Comparison of ENCODE assay signal across 20 mouse cellular contexts in the genomic region with DNA sequence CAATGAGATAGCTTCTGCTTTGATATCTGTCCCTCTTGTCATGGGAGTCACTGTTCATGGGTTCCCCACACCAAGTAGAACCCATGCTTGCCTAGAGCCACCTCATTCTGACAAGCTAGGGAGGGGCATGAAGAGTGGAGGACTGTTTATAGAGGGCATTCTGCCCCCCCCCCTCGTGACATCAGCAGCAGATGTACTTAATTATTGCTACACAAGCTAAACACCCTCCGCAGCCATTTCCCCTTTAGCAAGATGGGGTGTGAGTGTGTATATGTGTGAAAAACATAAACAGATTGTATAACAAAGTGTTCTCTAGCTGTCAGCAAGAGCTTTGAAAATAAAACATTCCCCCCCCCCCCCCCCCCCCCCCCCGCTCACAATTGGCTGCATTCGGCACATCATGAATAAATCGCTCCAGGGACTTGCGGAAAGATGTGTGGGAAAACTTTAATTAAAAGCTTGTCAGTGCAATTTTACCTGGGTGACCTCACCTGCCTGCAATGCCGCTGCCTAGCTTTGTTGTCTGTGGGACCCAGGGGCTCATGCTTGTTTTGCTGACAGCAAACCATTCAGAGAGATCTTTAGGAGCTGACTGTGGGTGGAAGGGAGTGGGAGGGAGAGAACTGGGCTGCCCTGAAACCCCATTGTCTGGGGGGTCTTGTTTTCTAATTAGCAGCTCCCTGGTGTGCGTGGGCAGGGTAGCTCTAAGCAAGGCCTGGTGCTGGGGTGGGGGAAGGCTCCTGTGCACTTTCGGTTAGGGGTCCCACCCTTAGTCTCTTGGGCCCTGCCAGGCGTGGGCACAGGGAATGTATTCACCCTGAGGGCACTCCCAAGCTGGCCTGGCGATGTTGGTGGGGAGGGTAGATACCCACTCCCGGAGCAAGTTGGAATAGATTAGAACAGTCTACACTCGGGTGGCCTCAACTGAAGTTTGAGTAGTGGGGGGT.
A peak's percentile ranks its signal among the peaks of the same experiment; 100 is the strongest.
DNase-seq lines count a peak whose midpoint lies in the region; ATAC-seq and TF ChIP-seq lines count a peak whose summit lies in the region.
"Had no signal": no experiment of that assay in that cellular context is flagged by ENCODE, and none has a peak within 500 bp of the region (broad histone marks: within the 10 kb centered on the region; RNA-seq: fewer than 3 reads in every experiment).

No protein-coding gene starts in this region.

- no peak overlapping the region for H3K4me2 ChIP-seq in hindbrain, postnatal 0 days (ENCODE audit: low read depth, low read length)
- no peak overlapping the region for H3K4me2 ChIP-seq in hindbrain, embryonic 11.5 days (replicated peaks; ENCODE audit: low read depth, low read length)
- H3K4me2 ChIP-seq in embryonic facial prominence, embryonic 14.5 days (ENCODE audit: low read depth, low read length), result no peak overlapping the region
- H3K4me2 ChIP-seq in limb, embryonic 14.5 days (replicated peaks; ENCODE audit: low read depth, low read length, severe bottlenecking), result no peak overlapping the region
- H3K4me2 ChIP-seq: embryonic facial prominence, embryonic 12.5 days; heart, embryonic 11.5 days; hindbrain, embryonic 13.5 days; neural tube, embryonic 13.5 days had no signal

- no peaks in the 10 kb centered on the region for H3K4me1 ChIP-seq in hindbrain, postnatal 0 days (ENCODE audit: insufficient read depth, low read length)
- no peaks in the 10 kb centered on the region for H3K4me1 ChIP-seq in hindbrain, embryonic 11.5 days (replicated peaks; ENCODE audit: control insufficient read depth, insufficient read depth, low read length)
- H3K4me1 ChIP-seq in embryonic facial prominence, embryonic 14.5 days (ENCODE audit: control insufficient read depth, insufficient read depth, low read length), result peaks cover 6% of the 10 kb centered on the region; the same call in 1 of the 2 replicates
- no peaks in the 10 kb centered on the region for H3K4me1 ChIP-seq in limb, embryonic 14.5 days (ENCODE audit: control insufficient read depth, insufficient read depth, low read length)
- H3K4me1 ChIP-seq: neural tube, embryonic 13.5 days had no signal

- no peak overlapping the region for H3K27ac ChIP-seq in hindbrain, postnatal 0 days
- no peak overlapping the region for H3K27ac ChIP-seq in hindbrain, embryonic 11.5 days (ENCODE audit: low read depth, low read length)
- H3K27ac ChIP-seq in embryonic facial prominence, embryonic 14.5 days (replicated peaks; ENCODE audit: low read depth, low read length), result no peak overlapping the region
- no peak overlapping the region for H3K27ac ChIP-seq in limb, embryonic 14.5 days (replicated peaks; ENCODE audit: low read depth, low read length)
- H3K27ac ChIP-seq: embryonic facial prominence, embryonic 12.5 days; hindbrain, embryonic 13.5 days; neural tube, embryonic 13.5 days had no signal

- TF ChIP-seq POLR2A in brain, embryonic 14.5 days (IDR thresholded peaks at IDR 0.05; ENCODE audit: borderline replicate concordance, extremely low read depth, insufficient read depth, insufficient read length, poor library complexity, severe bottlenecking), result no peak
- no peak for TF ChIP-seq POLR2A in limb, embryonic 14.5 days (IDR thresholded peaks at IDR 0.05; ENCODE audit: borderline replicate concordance, extremely low read depth, insufficient read depth, insufficient read length)

- H3K9ac ChIP-seq in hindbrain, postnatal 0 days (replicated peaks; ENCODE audit: low read length), result no peak overlapping the region
- no peak overlapping the region for H3K9ac ChIP-seq in hindbrain, embryonic 11.5 days (ENCODE audit: low read depth, low read length)
- no peak overlapping the region for H3K9ac ChIP-seq in embryonic facial prominence, embryonic 14.5 days (ENCODE audit: low read depth, low read length)
- H3K9ac ChIP-seq in limb, embryonic 14.5 days (ENCODE audit: low read depth, low read length, severe bottlenecking), result no peak overlapping the region
- H3K9ac ChIP-seq: embryonic facial prominence, embryonic 12.5 days; hindbrain, embryonic 13.5 days; neural tube, embryonic 13.5 days had no signal

- TF ChIP-seq CTCF in hindbrain, postnatal 0 days (IDR thresholded peaks at IDR 0.05; ENCODE audit: low read depth), result no peak
- TF ChIP-seq CTCF in brain, embryonic 14.5 days (IDR thresholded peaks at IDR 0.05; ENCODE audit: borderline replicate concordance, extremely low read depth, insufficient read depth, insufficient read length), result no peak

- 51% methylated on average over 13 of the region's 13 CpGs for WGBS in hindbrain, postnatal 0 days
- 51% methylated on average over 9 of the region's 13 CpGs for WGBS in hindbrain, embryonic 11.5 days
- WGBS in embryonic facial prominence, embryonic 14.5 days, result 34% methylated on average over 10 of the region's 13 CpGs
- 39% methylated on average over 12 of the region's 13 CpGs for WGBS in limb, embryonic 14.5 days

- no peaks in the 10 kb centered on the region for H3K27me3 ChIP-seq in hindbrain, postnatal 0 days (ENCODE audit: insufficient read depth, low read length)
- no peaks in the 10 kb centered on the region for H3K27me3 ChIP-seq in hindbrain, embryonic 11.5 days (ENCODE audit: control insufficient read depth, insufficient read depth, low read length)
- no peaks in the 10 kb centered on the region for H3K27me3 ChIP-seq in embryonic facial prominence, embryonic 14.5 days (replicated peaks; ENCODE audit: control insufficient read depth, insufficient read depth, low read length)
- H3K27me3 ChIP-seq in limb, embryonic 14.5 days (ENCODE audit: control insufficient read depth, insufficient read depth, low read length), result no peaks in the 10 kb centered on the region
- H3K27me3 ChIP-seq: embryonic facial prominence, embryonic 12.5 days; hindbrain, embryonic 13.5 days; neural tube, embryonic 13.5 days had no signal

- peak; percentile 24; the same call in 1 of the 2 replicates for ATAC-seq in hindbrain, postnatal 0 days
- ATAC-seq in hindbrain, embryonic 11.5 days (ENCODE audit: low FRiP score), result no peak
- ATAC-seq in embryonic facial prominence, embryonic 14.5 days (ENCODE audit: low read depth), result peak; percentile 78
- ATAC-seq in limb, embryonic 14.5 days (ENCODE audit: low FRiP score, low read depth), result no peak
- no peak for ATAC-seq in cerebellum, adult (ENCODE audit: insufficient number of reproducible peaks, low FRiP score, low TSS enrichment)
- ATAC-seq: intestine, embryonic 16.5 days; lung, postnatal 0 days had no signal

- H3K36me3 ChIP-seq in hindbrain, postnatal 0 days (ENCODE audit: insufficient read depth, low read length), result no peaks in the 10 kb centered on the region
- H3K36me3 ChIP-seq in hindbrain, embryonic 11.5 days (ENCODE audit: control insufficient read depth, insufficient read depth, low read length), result no peaks in the 10 kb centered on the region
- no peaks in the 10 kb centered on the region for H3K36me3 ChIP-seq in embryonic facial prominence, embryonic 14.5 days (ENCODE audit: control insufficient read depth, insufficient read depth, low read length)
- H3K36me3 ChIP-seq in limb, embryonic 14.5 days (ENCODE audit: control insufficient read depth, insufficient read depth, low read length), result no peaks in the 10 kb centered on the region
- H3K36me3 ChIP-seq: embryonic facial prominence, embryonic 12.5 days; hindbrain, embryonic 13.5 days; neural tube, embryonic 13.5 days had no signal

- no peaks in the 10 kb centered on the region for H3K9me3 ChIP-seq in hindbrain, postnatal 0 days (ENCODE audit: low read length)
- H3K9me3 ChIP-seq in hindbrain, embryonic 11.5 days (ENCODE audit: control insufficient read depth, low read length), result no peaks in the 10 kb centered on the region
- no peaks in the 10 kb centered on the region for H3K9me3 ChIP-seq in embryonic facial prominence, embryonic 14.5 days (ENCODE audit: control insufficient read depth, low read length)
- H3K9me3 ChIP-seq in limb, embryonic 14.5 days (ENCODE audit: control insufficient read depth, low read length), result no peaks in the 10 kb centered on the region
- H3K9me3 ChIP-seq: embryonic facial prominence, embryonic 12.5 days; hindbrain, embryonic 13.5 days; neural tube, embryonic 13.5 days had no signal

- no peak overlapping the region for H3K4me3 ChIP-seq in hindbrain, postnatal 0 days (ENCODE audit: low read length)
- no peak overlapping the region for H3K4me3 ChIP-seq in hindbrain, embryonic 11.5 days (ENCODE audit: low read depth, low read length)
- no peak overlapping the region for H3K4me3 ChIP-seq in embryonic facial prominence, embryonic 14.5 days (ENCODE audit: low read depth, low read length)
- H3K4me3 ChIP-seq in limb, embryonic 14.5 days (replicated peaks; ENCODE audit: low read length), result no peak overlapping the region
- H3K4me3 ChIP-seq: embryonic facial prominence, embryonic 12.5 days; hindbrain, embryonic 13.5 days; neural tube, embryonic 13.5 days had no signal

- peak; percentile 15 for DNase-seq in hindbrain, postnatal 0 days (ENCODE audit: low spot score)
- DNase-seq in hindbrain, embryonic 11.5 days (ENCODE audit: low spot score), result no peak
- peak; percentile 52 for DNase-seq in brain, embryonic 14.5 days (ENCODE audit: low read depth)
- DNase-seq in embryonic facial prominence, embryonic 14.5 days (ENCODE audit: low spot score), result peak; percentile 82
- DNase-seq in limb, embryonic 14.5 days (ENCODE audit: low spot score), result peak; percentile 28
- no peak for DNase-seq in adrenal gland, postnatal 10 days
- DNase-seq: adrenal gland, postnatal 36 days; B cell, adult 2 months; cerebellum, adult 8-10 months; heart, postnatal 10 days; liver; spleen, adult 18-20 months; thymus, postnatal 4 days had no signal

Comparison
In these comparisons a context has a peak if more than half of its experiments do, and no peak if none do; other contexts are left out.
1. ATAC-seq: peak in hindbrain, postnatal 0 days (single experiment) and embryonic facial prominence, embryonic 14.5 days (single experiment); none in hindbrain, embryonic 11.5 days (single experiment), limb, embryonic 14.5 days (single experiment) and cerebellum, adult (single experiment).
2. DNase-seq: peak in hindbrain, postnatal 0 days (single experiment), brain, embryonic 14.5 days (single experiment), embryonic facial prominence, embryonic 14.5 days (single experiment) and limb, embryonic 14.5 days (single experiment); none in hindbrain, embryonic 11.5 days (single experiment) and adrenal gland, postnatal 10 days (single experiment).